Mouse (Mus musculus) kidney, postnatal 10 days (tissue): ENCODE measurements around the gene Olfr1185-ps1.
"Not testable (repeated sequence)": the region's sequence is repeated elsewhere in the genome, so short reads cannot be mapped to it uniquely, and the experiment has no call there.

ENCODE experiments used
- DNase-seq: peaks from one replicate; pipeline ENCODE4 v3.0.0; 2021; ENCODE audit warnings: mixed read lengths

Olfr1185-ps1 gene

DNA sequence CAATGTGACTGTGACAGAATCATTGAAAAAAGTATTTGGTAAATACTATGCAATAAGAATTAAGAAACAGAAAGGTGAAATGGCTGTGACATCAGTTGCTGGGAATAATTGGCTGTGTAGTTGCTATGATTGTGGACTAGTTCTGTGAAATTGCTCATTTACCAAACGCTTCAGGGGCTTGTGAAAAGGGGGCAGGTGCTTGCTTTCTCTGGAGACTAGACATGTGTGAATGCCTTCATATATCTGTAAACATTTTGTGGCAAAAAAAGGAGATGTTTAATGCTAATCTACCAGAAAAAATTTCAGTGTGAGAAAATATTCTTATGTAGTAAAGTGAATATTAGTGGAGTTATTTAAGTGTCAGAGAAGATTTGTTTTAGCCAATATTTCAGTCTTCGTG lies at the start of gene Olfr1185-ps1:
Olfr1185-ps1 (plus strand) TSS at position 301 of the 400 bp plus-strand sequence.
- DNase-seq = no peak

DNA sequence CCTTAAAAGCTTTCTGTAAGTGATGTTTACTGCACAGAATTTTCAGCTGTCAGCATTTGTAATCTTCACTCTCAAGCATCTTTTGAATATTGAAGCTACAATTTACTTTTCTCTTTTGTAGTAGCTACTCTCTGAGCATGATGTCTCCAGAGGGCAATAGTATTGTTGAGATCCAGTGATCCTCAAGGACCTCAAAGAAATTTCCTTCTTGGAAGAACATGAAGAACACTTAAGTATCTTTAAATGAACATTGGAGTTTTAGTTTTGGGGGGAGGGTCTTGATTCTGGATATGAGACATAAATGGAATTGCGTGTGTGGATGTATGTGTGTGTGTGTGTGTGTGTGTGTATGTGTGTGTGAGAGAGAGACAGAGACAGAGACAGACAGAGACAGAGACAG lies 44.1 kb upstream of the Olfr1185-ps1 start, which contains the start of gene Gm13757:
Gm13757 (minus strand) TSS at position 101 of the 400 bp plus-strand sequence.
- no peak for DNase-seq

DNA sequence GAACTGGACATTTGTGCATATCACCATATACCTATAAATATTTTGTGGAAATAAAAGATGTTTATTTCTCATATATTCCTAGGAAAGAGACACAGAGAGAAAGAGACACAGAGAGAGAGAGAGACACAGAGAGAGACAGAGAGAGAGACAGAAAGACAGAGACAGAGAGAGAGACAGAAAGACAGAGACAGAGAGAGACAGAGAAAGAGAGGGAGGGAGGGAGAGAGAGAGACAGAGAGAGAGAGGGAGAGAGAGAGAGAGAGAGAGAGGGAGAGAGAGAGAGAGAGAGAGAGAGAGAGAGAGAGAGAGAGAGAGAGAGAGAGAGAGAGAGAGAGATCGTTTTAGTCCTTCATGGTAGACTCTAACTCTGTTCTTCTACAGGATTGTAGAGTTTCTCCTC lies 38.6 kb upstream of the Olfr1185-ps1 start, which contains the start of gene Olfr1183:
Olfr1183 (plus strand) TSS at position 301 of the 400 bp plus-strand sequence.
- DNase-seq = not testable (repeated sequence)

DNA sequence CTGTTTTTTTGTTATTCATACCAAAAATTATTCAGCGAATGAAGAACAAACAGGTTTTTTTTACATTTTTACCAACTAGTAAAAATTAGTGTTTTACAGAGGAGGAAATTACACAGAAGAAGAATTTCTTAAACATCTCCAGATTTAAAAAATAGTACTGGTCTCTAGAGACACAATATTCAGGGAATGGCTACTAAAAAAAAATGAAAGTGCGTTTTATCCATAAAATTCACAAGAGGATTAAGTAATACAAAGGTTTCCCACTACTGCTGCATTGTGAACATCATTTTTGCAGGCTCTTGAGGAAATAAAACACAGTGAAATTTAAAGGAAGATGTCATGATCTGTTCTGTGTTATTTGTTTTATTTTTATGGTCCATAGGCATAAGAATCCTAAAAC lies 9.8 kb upstream of the Olfr1185-ps1 start, which contains the start of gene Olfr1184:
Olfr1184 (plus strand) TSS at position 301 of the 400 bp plus-strand sequence.
- DNase-seq = no peak

DNA sequence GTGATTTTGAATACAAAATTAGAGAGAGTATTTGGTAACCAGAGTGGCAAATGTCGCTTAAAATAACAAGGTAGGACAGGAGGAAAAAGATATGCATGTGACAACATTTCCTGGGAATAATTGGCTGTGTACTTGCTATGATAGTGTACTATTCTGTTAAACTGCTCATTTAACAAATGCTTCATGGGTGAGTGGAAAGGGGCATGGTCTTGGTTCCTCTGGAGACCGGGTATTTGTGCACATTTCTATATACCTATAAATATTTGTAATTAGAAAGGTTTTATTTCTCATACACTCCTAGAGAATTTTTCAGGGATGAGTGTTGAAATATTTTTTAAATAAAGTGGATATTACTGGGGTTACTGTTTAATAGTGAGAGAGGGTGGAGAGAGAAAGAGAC lies 25.1 kb downstream of the Olfr1185-ps1 start, which contains the start of gene Olfr1186:
Olfr1186 (plus strand) TSS at position 301 of the 400 bp plus-strand sequence.
- no peak for DNase-seq

DNA sequence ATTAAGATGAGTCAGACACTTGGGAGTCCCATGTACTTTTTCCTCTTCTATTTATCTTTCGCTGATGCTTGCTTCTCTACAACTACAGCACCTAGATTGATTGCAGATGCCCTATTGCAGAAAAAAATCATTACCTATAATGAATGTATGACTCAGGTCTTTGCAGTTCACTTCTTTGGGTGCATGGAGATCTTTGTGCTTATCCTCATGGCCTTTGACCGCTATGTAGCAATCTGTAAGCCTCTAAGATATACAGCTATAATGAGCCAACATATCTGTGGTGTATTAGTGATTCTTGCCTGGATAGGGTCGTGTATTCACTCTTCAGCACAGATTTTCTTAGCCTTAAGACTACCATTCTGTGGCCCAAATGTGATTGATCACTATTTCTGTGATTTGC lies 32.6 kb downstream of the Olfr1185-ps1 start:
- no peak for DNase-seq
